Mouse (Mus musculus) thymus, adult 2 months (tissue): ENCODE measurements around the gene Trcg1. TPM values are rescaled to one million over a fixed set of nuclear protein-coding genes. Genes with fewer than 3 reads are reported as not detected.
A peak's percentile ranks its signal among the peaks of the same experiment; 100 is the strongest.

Experiments used
- DNase-seq: peaks from one replicate; pipeline ENCODE4 v3.0.0; 2021
- H3K27ac ChIP-seq: fragments of 200-500 bp; 2 replicates; pipeline ENCODE4 v1.5.1; 2012; ENCODE audit warnings: low read length, control low read depth; ENCODE audit not compliant: control insufficient read depth, insufficient read depth
- H3K27me3 ChIP-seq: fragments of 200-500 bp; 2 replicates; pipeline ENCODE4 v1.6.1; 2012; ENCODE audit warnings: mild to moderate bottlenecking, low read length, moderate library complexity, mixed read lengths; ENCODE audit not compliant: control insufficient read depth, insufficient read depth
- H3K36me3 ChIP-seq: fragments of 200-500 bp; 2 replicates; pipeline ENCODE4 v1.6.1; 2012; ENCODE audit warnings: mild to moderate bottlenecking, low read length, moderate library complexity; ENCODE audit not compliant: control insufficient read depth, insufficient read depth
- H3K4me1 ChIP-seq: fragments of 200-500 bp; replicated peaks from 2 replicates; pipeline ENCODE4 v1.6.1; 2012; ENCODE audit warnings: low read length; ENCODE audit not compliant: control insufficient read depth, insufficient read depth
- H3K4me3 ChIP-seq: fragments of 200-500 bp; 2 replicates; pipeline ENCODE4 v1.5.1; 2012; ENCODE audit warnings: mild to moderate bottlenecking, low read length, control low read depth, moderate library complexity; ENCODE audit not compliant: control insufficient read depth, insufficient read depth
- CTCF ChIP-seq: fragments of 200-500 bp; IDR thresholded peaks from 2 replicates; pipeline ENCODE4 v1.5.1; 2012; ENCODE audit warnings: mild to moderate bottlenecking, control low read depth, low read length, moderate library complexity, borderline replicate concordance; ENCODE audit not compliant: control insufficient read depth, poor library complexity, insufficient read depth; ENCODE audit errors: extremely low read depth
- POLR2A ChIP-seq: fragments of 200-500 bp; IDR thresholded peaks from 2 replicates; pipeline ENCODE4 v1.6.1; 2012; ENCODE audit warnings: mild to moderate bottlenecking, low read length, control low read depth, moderate library complexity; ENCODE audit not compliant: control insufficient read depth, poor library complexity, insufficient read depth; ENCODE audit errors: extremely low read depth
- WGBS: fragments of 180-500 bp; shearing (Covaris S2); methylation state at CpG from one replicate; pipeline ENCODE4 v1.1.7; 2018; 5-methylcytosine and 5-hydroxymethylcytosine counted together
- polyA plus RNA-seq: library from polyadenylated mRNA; depleted of rRNA; stranded (reverse); fragments of >200 nt; gene quantifications from 2 replicates; pipeline ENCODE4 v1.2.3, GENCODE M21; 2012

Gene Trcg1
- polyA plus RNA-seq, 1 experiment, result 0.03 TPM

GRCm38 (mm10) chr9:57271837-57272562, 35.6 kb downstream of the Trcg1 start:
- TF ChIP-seq POLR2A (no peak), CTCF (no peak)
- no peak for DNase-seq
- no peaks in the 10 kb centered on the region for H3K27me3 ChIP-seq
- H3K27ac ChIP-seq, result no peak overlapping the region
- H3K4me1 ChIP-seq, result peaks cover 34% of the 10 kb centered on the region
- no peaks in the 10 kb centered on the region for H3K36me3 ChIP-seq
- no peak overlapping the region for H3K4me3 ChIP-seq
- WGBS, result 69% methylated on average over 9 of the region's 9 CpGs

DNA sequence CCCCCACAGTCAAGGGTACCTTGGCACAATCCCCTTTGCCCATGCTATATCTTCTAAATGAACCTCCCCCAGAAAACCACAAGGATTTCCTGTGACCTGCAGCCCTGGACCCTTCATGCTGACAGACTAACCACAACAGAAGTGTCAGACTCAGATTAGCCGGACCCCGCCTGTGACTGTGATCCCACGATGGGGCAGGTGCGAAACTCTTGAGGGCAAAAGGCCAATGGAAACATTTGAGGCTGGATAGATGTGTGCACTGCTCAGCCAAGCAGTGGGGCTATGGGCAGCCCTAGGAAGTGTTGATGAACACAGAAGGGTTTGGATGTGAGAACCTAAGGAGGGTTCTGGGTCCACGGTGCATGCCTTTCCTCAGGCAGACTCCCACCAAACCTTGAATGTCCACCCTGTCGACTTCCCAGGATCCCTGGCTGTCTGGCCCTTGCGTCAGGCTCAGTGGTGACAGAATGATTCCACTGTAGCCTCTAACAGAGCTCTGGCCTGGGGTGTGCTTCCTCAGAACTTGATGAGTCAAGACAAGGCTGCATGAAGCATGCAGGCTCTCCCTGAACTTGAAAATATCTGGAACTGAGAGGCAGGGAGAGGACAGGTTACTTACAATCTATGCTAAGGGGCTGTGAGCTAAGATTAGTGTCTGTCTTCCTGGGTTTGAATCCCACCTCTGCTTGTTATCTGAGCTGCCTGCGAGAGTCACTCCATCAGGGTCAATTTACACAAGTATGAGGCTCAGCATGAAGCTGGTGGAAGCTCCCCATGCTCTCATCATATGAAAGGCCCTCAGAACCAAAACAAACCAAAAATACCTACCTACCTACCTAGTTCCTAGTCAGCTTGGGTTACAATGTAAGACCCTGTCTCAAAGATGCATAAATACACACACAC, 36.8 kb downstream of the Trcg1 start:
- WGBS, result 28% methylated on average over 8 of the region's 8 CpGs
- no peaks in the 10 kb centered on the region; the same call in 1 of the 2 replicates for H3K27me3 ChIP-seq
- no peak for TF ChIP-seq CTCF
- no peak for TF ChIP-seq POLR2A
- peaks cover 38% of the 10 kb centered on the region for H3K4me1 ChIP-seq
- DNase-seq, result no peak
- no peak overlapping the region for H3K4me3 ChIP-seq
- no peaks in the 10 kb centered on the region for H3K36me3 ChIP-seq
- no peak overlapping the region for H3K27ac ChIP-seq

DNA sequence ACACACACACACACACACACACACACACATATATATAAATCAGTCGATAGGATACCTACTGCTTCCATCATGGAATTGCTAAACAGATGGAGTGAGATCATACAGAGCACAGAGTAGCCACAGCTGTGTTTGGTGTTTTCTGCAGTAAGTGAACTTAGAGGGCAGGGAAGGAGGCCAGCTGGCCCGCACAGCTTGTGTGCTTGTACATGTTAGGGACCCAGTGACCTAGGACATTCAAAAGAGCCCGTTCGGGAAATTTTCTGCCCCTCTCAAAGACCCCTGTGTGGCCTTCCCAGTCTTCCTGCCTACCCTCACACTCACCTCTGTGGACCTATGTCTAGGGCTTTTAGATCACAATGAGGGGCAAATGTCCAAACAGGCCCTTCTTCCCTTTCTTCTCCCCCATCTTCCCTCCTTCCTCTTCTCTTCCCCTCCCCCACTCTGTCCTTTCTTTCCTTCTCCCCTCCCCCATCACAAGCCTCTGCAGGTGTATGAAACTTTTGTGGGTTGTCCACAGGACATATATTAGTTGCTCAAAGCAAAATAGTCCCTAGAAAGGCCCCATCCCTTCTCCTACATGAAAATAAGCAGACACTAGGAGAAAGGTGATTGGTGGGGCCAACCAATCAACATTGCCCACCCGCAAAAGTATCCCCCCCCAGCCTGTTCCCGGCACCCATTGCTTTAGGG, 37.6 kb downstream of the Trcg1 start:
- no peak overlapping the region for H3K27ac ChIP-seq
- H3K27me3 ChIP-seq, result no peaks in the 10 kb centered on the region; the same call in 1 of the 2 replicates
- no peak overlapping the region for H3K4me3 ChIP-seq
- WGBS, result 69% methylated on average over 6 of the region's 6 CpGs
- H3K36me3 ChIP-seq, result no peaks in the 10 kb centered on the region
- DNase-seq, result no peak
- TF ChIP-seq POLR2A, result no peak
- TF ChIP-seq CTCF, result no peak
- peaks cover 42% of the 10 kb centered on the region for H3K4me1 ChIP-seq

DNA sequence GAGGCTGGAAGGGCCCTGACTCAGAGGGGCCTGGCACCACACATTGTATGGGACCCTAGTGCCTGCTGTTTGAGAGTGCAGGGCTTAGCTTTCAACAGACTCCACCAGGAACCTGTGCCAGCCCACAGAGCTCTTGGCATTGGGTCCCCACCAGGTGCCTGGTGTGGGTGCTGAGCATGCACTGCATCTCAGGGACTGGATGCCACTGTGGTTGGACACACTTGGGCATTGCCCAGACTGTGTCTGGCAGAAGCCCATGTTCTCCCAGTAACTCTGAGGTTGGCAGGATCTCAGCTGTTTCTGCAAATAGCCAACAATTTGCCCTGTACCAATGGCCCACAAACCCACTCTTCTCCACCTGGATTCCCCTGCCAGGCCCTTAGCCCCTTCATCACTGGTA, 40.0 kb downstream of the Trcg1 start:
- no peak overlapping the region for H3K27ac ChIP-seq

GRCm38 (mm10) chr9:57278268-57278667, 41.9 kb downstream of the Trcg1 start:
- WGBS, result 7% methylated on average over 4 of the region's 4 CpGs
- no peak for TF ChIP-seq CTCF
- TF ChIP-seq POLR2A, result no peak
- Histone ChIP-seq H3K4me3 (no peak overlapping the region), H3K4me1 (peaks cover 36% of the 10 kb centered on the region), H3K27ac (peak overlapping the region; percentile 49), H3K27me3 (no peaks in the 10 kb centered on the region; the same call in 1 of the 2 replicates), H3K36me3 (no peaks in the 10 kb centered on the region)
- DNase-seq, result peak; percentile 60

More for the DNA sequence above, 40.0 kb downstream of the Trcg1 start:
- DNase-seq, result no peak
- Histone ChIP-seq H3K36me3 (no peaks in the 10 kb centered on the region), H3K27me3 (no peaks in the 10 kb centered on the region; the same call in 1 of the 2 replicates), H3K4me1 (peaks cover 49% of the 10 kb centered on the region), H3K4me3 (no peak overlapping the region)
- TF ChIP-seq CTCF, result no peak
- no peak for TF ChIP-seq POLR2A

GRCm38 (mm10) chr9:57279441-57279840, 43.1 kb downstream of the Trcg1 start:
- no peak for DNase-seq
- Histone ChIP-seq H3K4me1 (peaks cover 28% of the 10 kb centered on the region), H3K27ac (no peak overlapping the region), H3K27me3 (no peaks in the 10 kb centered on the region; the same call in 1 of the 2 replicates), H3K36me3 (no peaks in the 10 kb centered on the region), H3K4me3 (no peak overlapping the region)
- 97% methylated on average over 4 of the region's 4 CpGs for WGBS
- no peak for TF ChIP-seq POLR2A
- no peak for TF ChIP-seq CTCF
